ENCODE assay signal across 21 mouse cellular contexts in genomic region chr19:16130476-16130875, GRCm38 (mm10). TPM values are rescaled to one million over a fixed set of nuclear protein-coding genes. Genes with fewer than 3 reads are reported as not detected.
DNase-seq lines count a peak whose midpoint lies in the region; ATAC-seq and TF ChIP-seq lines count a peak whose summit lies in the region.
"Had no signal": no experiment of that assay in that cellular context is flagged by ENCODE, and none has a peak within 500 bp of the region (broad histone marks: within the 10 kb centered on the region; RNA-seq: fewer than 3 reads in every experiment).

No protein-coding gene starts in this region.

- no peak for TF ChIP-seq POLR2A in liver, adult 2 months (IDR thresholded peaks at IDR 0.05; ENCODE audit: extremely low read depth, insufficient read depth, low read length)

- peaks cover 3% of the 10 kb centered on the region; the same call in 1 of the 2 replicates for H3K4me1 ChIP-seq in liver, adult 2 months (ENCODE audit: control insufficient read depth, insufficient read depth, low read length)
- H3K4me1 ChIP-seq in liver, postnatal 0 days (ENCODE audit: insufficient read depth) = peaks cover 18% of the 10 kb centered on the region
- H3K4me1 ChIP-seq in embryonic facial prominence, embryonic 12.5 days = peaks cover 23% of the 10 kb centered on the region

- peaks cover 11% of the 10 kb centered on the region for H3K79me2 ChIP-seq in liver, adult 2 months (ENCODE audit: control insufficient read depth, insufficient read depth, low read length)

- ATAC-seq in liver, postnatal 0 days = no peak
- no peak for ATAC-seq in embryonic facial prominence, embryonic 12.5 days (ENCODE audit: insufficient number of reproducible peaks, insufficient read depth, low FRiP score, low TSS enrichment)
- ATAC-seq: forebrain, embryonic 16.5 days; hindbrain, embryonic 16.5 days; liver, embryonic 12.5 days had no signal

- no peak overlapping the region for H3K4me2 ChIP-seq in liver, postnatal 0 days (ENCODE audit: low read depth, low read length)
- H3K4me2 ChIP-seq in embryonic facial prominence, embryonic 12.5 days (replicated peaks) = no peak overlapping the region
- H3K4me2 ChIP-seq: liver, embryonic 12.5 days; neural tube, embryonic 15.5 days had no signal

- WGBS in liver, adult 2 months = 44% methylated on average over 3 of the region's 3 CpGs
- WGBS in liver, postnatal 0 days (ENCODE audit: insufficient replicate concordance) = 62% methylated on average over 3 of the region's 3 CpGs
- 35% methylated on average over 3 of the region's 3 CpGs for WGBS in embryonic facial prominence, embryonic 12.5 days

- H3K27ac ChIP-seq in liver, adult 2 months (replicated peaks; ENCODE audit: insufficient read depth, low read depth, low read length) = no peak overlapping the region
- no peak overlapping the region for H3K27ac ChIP-seq in liver, postnatal 0 days (ENCODE audit: low read depth)
- 0 out of 2 replicates have a peak overlapping the region, but pooled peaks have one; percentile 31 for H3K27ac ChIP-seq in embryonic facial prominence, embryonic 12.5 days
- H3K27ac ChIP-seq: heart, embryonic 10.5 days; layer of hippocampus, adult 2 months; liver, embryonic 12.5 days; neural tube, embryonic 15.5 days had no signal

- TF ChIP-seq CTCF in liver, adult 2 months (IDR thresholded peaks at IDR 0.05; ENCODE audit: low read depth, low read length) = no peak
- no peak for TF ChIP-seq CTCF in liver, postnatal 0 days (IDR thresholded peaks at IDR 0.05; ENCODE audit: low read depth)

- no peaks in the 10 kb centered on the region for H3K27me3 ChIP-seq in liver, adult 2 months (ENCODE audit: control insufficient read depth, insufficient read depth, low read length)
- no peaks in the 10 kb centered on the region for H3K27me3 ChIP-seq in liver, postnatal 0 days (ENCODE audit: insufficient read depth, low read length)
- H3K27me3 ChIP-seq in embryonic facial prominence, embryonic 12.5 days = no peaks in the 10 kb centered on the region
- H3K27me3 ChIP-seq: neural tube, embryonic 15.5 days had no signal

- peak; percentile 53 for DNase-seq in heart, adult 11 months
- no peak for DNase-seq in heart, adult 8-10 months (ENCODE audit: low spot score)
- DNase-seq in liver, adult 2 months (ENCODE audit: extremely low read depth, low read depth, low spot score) = peak; percentile 61
- DNase-seq in liver, postnatal 0 days = no peak
- DNase-seq in mesoderm, embryonic 11.5 days (ENCODE audit: low read depth, low spot score) = peak; percentile 15
- no peak for DNase-seq in thymus, postnatal 14 days
- DNase-seq in cerebellum, adult 11 months = no peak
- DNase-seq: adrenal gland, postnatal 14 days; cerebellum, adult 9-11 months; kidney, adult 9 months; midbrain, embryonic 14.5 days; right cerebral cortex, postnatal 4 days; thymus, adult 2 months had no signal

- no peak overlapping the region for H3K4me3 ChIP-seq in liver, adult 2 months (ENCODE audit: insufficient read depth, low read depth, low read length)
- H3K4me3 ChIP-seq in liver, postnatal 0 days (ENCODE audit: low read depth, low read length) = no peak overlapping the region
- no peak overlapping the region for H3K4me3 ChIP-seq in embryonic facial prominence, embryonic 12.5 days
- H3K4me3 ChIP-seq: erythroblast, embryonic 14.5 days; heart, embryonic 10.5 days; layer of hippocampus, adult 2 months; liver, embryonic 12.5 days; neural tube, embryonic 15.5 days had no signal

- no peak for TF ChIP-seq EP300 in liver, postnatal 0 days (IDR thresholded peaks at IDR 0.05; ENCODE audit: low read depth)

- H3K36me3 ChIP-seq in liver, adult 2 months (ENCODE audit: control insufficient read depth, insufficient read depth, low read length) = no peaks in the 10 kb centered on the region
- no peaks in the 10 kb centered on the region for H3K36me3 ChIP-seq in liver, postnatal 0 days (replicated peaks; ENCODE audit: insufficient read depth, low read length)
- no peaks in the 10 kb centered on the region for H3K36me3 ChIP-seq in embryonic facial prominence, embryonic 12.5 days
- H3K36me3 ChIP-seq: heart, embryonic 10.5 days; liver, embryonic 12.5 days; neural tube, embryonic 15.5 days had no signal

- H3K9me3 ChIP-seq in liver, postnatal 0 days (ENCODE audit: low read length) = no peaks in the 10 kb centered on the region
- H3K9me3 ChIP-seq in embryonic facial prominence, embryonic 12.5 days = no peaks in the 10 kb centered on the region
- H3K9me3 ChIP-seq: heart, embryonic 10.5 days; liver, embryonic 12.5 days; neural tube, embryonic 15.5 days had no signal

- H3K9ac ChIP-seq in liver, adult 2 months (ENCODE audit: low read depth, low read length) = no peak overlapping the region
- no peak overlapping the region for H3K9ac ChIP-seq in liver, postnatal 0 days (replicated peaks)
- H3K9ac ChIP-seq in embryonic facial prominence, embryonic 12.5 days = no peak overlapping the region
- H3K9ac ChIP-seq: liver, embryonic 12.5 days; neural tube, embryonic 15.5 days had no signal

RNA-seq across cellular contexts. Expression of gene Gnaq, which starts 2.2 kb away (rescaled TPM):
- total RNA-seq in heart, adult 8-10 months (2022) = 10 to 100 TPM; 20.5 to 23.7 (median 21.6) TPM
- 10.2 and 12.8 TPM in 2 replicates for total RNA-seq in liver, adult 2 months (2014; rRNA removed)
- polyA plus RNA-seq in liver, adult 2 months (2012; rRNA removed) = 4.6 and 5.2 TPM in 2 replicates
- polyA plus RNA-seq in liver, postnatal 0 days (2015; fragmentation: Nextera tagmentation; extraction: Ambion mirVana) = 4.9 and 5.3 TPM in 2 replicates
- 28.7 and 28.9 TPM in 2 replicates for polyA plus RNA-seq in embryonic facial prominence, embryonic 12.5 days (2016; fragmentation: Nextera tagmentation; extraction: Ambion mirVana)
- polyA plus RNA-seq: erythroblast, embryonic 14.5 days had no signal

Comparison
In these comparisons a context has a peak if more than half of its experiments do, and no peak if none do; other contexts are left out.
1. DNase-seq: peak in heart, adult 11 months (single experiment), liver, adult 2 months (single experiment) and mesoderm, embryonic 11.5 days (single experiment); none in heart, adult 8-10 months (single experiment), liver, postnatal 0 days (single experiment), thymus, postnatal 14 days (single experiment) and cerebellum, adult 11 months (single experiment).